17 mouse cellular contexts compared by ENCODE assay signal in the genomic region with DNA sequence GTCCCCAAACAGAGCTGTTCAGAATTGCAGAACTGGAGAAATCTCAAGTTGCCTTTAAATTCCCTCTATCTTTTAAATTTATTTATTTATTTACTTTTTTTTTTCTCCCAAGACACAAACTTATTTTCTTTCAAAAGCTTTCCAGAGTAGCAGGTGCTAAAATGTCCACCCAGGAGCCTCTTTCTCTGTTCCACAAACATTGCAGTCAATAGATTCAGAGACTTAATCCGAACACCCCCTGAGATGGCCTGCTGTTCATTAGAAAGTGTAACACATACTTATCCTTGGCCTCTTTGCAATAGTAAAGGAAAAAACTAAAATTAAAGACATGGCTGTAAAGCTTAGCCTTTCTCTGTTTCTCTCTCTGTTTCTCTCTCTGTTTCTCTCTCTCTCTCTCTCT.
"Had no signal": no experiment of that assay in that cellular context is flagged by ENCODE, and none has a peak within 500 bp of the region (broad histone marks: within the 10 kb centered on the region; RNA-seq: fewer than 3 reads in every experiment).

No protein-coding gene starts in this region.

- H3K27ac ChIP-seq: liver, embryonic 15.5 days; lung, embryonic 15.5 days; macrophage; midbrain, embryonic 13.5 days; midbrain, embryonic 15.5 days; neural tube, embryonic 12.5 days had no signal

- H3K9ac ChIP-seq: liver, embryonic 15.5 days; liver, postnatal 0 days; lung, embryonic 15.5 days; midbrain, embryonic 13.5 days; midbrain, embryonic 15.5 days; neural tube, embryonic 12.5 days had no signal

- DNase-seq: liver, postnatal 0 days; lung, adult 2 months; lung, postnatal 14 days; retina, postnatal 1 day; right cerebral cortex, adult 18-20 months; right cerebral cortex, postnatal 25 days; right cerebral cortex, postnatal 4 days; spleen, adult 18-20 months; thymus, postnatal 36 days had no signal

- H3K4me2 ChIP-seq: liver, embryonic 15.5 days; lung, embryonic 15.5 days; midbrain, embryonic 13.5 days; midbrain, embryonic 15.5 days; neural tube, embryonic 12.5 days had no signal

- H3K9me3 ChIP-seq: liver, embryonic 15.5 days; lung, embryonic 15.5 days; megakaryocyte, embryonic 14.5 days; midbrain, embryonic 13.5 days; midbrain, embryonic 15.5 days; neural tube, embryonic 12.5 days had no signal

- H3K36me3 ChIP-seq: liver, embryonic 15.5 days; lung, embryonic 15.5 days; midbrain, embryonic 13.5 days; midbrain, embryonic 15.5 days; neural tube, embryonic 12.5 days had no signal

- H3K4me3 ChIP-seq: liver, embryonic 15.5 days; lung, embryonic 15.5 days; megakaryocyte, embryonic 14.5 days; midbrain, embryonic 13.5 days; midbrain, embryonic 15.5 days; neural tube, embryonic 12.5 days had no signal

- ATAC-seq: lung, postnatal 0 days; midbrain, embryonic 13.5 days; midbrain, embryonic 15.5 days had no signal

- H3K27me3 ChIP-seq: liver, embryonic 15.5 days; lung, embryonic 15.5 days; megakaryocyte, embryonic 14.5 days; midbrain, embryonic 13.5 days; midbrain, embryonic 15.5 days; neural tube, embryonic 12.5 days had no signal

- H3K4me1 ChIP-seq: liver, embryonic 15.5 days; lung, embryonic 15.5 days; midbrain, embryonic 13.5 days; midbrain, embryonic 15.5 days; neural tube, embryonic 12.5 days had no signal
